Mouse (Mus musculus) intestine, embryonic 14.5 days (tissue): Measurements from ENCODE around the gene Hectd4. TPM values are rescaled to one million over a fixed set of nuclear protein-coding genes. Genes with fewer than 3 reads are reported as not detected.

ENCODE experiments used
- ATAC-seq: fragments of 200-750 bp; cut with Nextera tagmentation; replicated peaks from 2 replicates; pipeline ENCODE4 v1.8.0; 2017; ENCODE audit warnings: low read depth, moderate number of reproducible peaks, moderate TSS enrichment, moderate library complexity; ENCODE audit not compliant: low FRiP score, low TSS enrichment
- DNase-seq: peaks from one replicate; pipeline ENCODE4 v3.0.0-alpha.2; 2018; ENCODE audit warnings: low spot score
- H3K27ac ChIP-seq: fragments of 300-500 bp; sonication (generic); 2 replicates; pipeline ENCODE4 v1.5.1; 2014; ENCODE audit warnings: low read depth, mild to moderate bottlenecking, control low read depth
- H3K27me3 ChIP-seq: fragments of 300-500 bp; sonication (generic); replicated peaks from 2 replicates; pipeline ENCODE4 v1.6.1; 2014; ENCODE audit warnings: low read length, control low read depth; ENCODE audit not compliant: control insufficient read depth, insufficient read depth
- H3K36me3 ChIP-seq: fragments of 300-500 bp; sonication (generic); 2 replicates; pipeline ENCODE4 v1.6.1; 2014; ENCODE audit warnings: low read length, control low read depth; ENCODE audit not compliant: control insufficient read depth, insufficient read depth
- H3K4me1 ChIP-seq: fragments of 300-500 bp; sonication (generic); replicated peaks from 2 replicates; pipeline ENCODE4 v1.6.1; 2014; ENCODE audit warnings: low read length, control low read depth, mixed read lengths; ENCODE audit not compliant: control insufficient read depth, insufficient read depth
- H3K4me2 ChIP-seq: fragments of 300-500 bp; sonication (generic); 2 replicates; pipeline ENCODE4 v1.6.1; 2014; ENCODE audit warnings: low read length
- H3K4me3 ChIP-seq: fragments of 300-500 bp; sonication (generic); 2 replicates; pipeline ENCODE4 v1.5.1; 2014; ENCODE audit warnings: low read depth, low read length, control low read depth, mixed read lengths
- H3K9ac ChIP-seq: fragments of 300-500 bp; sonication (generic); 2 replicates; pipeline ENCODE4 v1.6.1; 2014; ENCODE audit warnings: mild to moderate bottlenecking, low read length
- H3K9me3 ChIP-seq: fragments of 300-500 bp; sonication (generic); 2 replicates; pipeline ENCODE4 v1.6.1; 2016; ENCODE audit warnings: low read length, control low read depth; ENCODE audit not compliant: control insufficient read depth
- WGBS: fragments of 180-500 bp; shearing (Covaris S2); extraction: QIAGEN DNeasy Blood & Tissue Kit; methylation state at CpG from one replicate; pipeline ENCODE4 v1.1.7; 2014; 5-methylcytosine and 5-hydroxymethylcytosine counted together
- polyA plus RNA-seq: library from polyadenylated mRNA; unstranded; fragments of >200 nt; fragmentation: Nextera tagmentation; extraction: Ambion mirVana; gene quantifications from 2 replicates; pipeline ENCODE4 v1.2.1, GENCODE M21; 2014

Gene Hectd4
- polyA plus RNA-seq, 1 experiment from 2014 or later, result 8.1 TPM

GRCm38 (mm10) chr5:121386120-121386909 lies 166.3 kb downstream of the Hectd4 start:
- Histone ChIP-seq H3K9me3 (no peaks in the 10 kb centered on the region), H3K9ac (no peak overlapping the region), H3K4me3 (peak overlapping the region; percentile 59), H3K27me3 (no peaks in the 10 kb centered on the region), H3K4me1 (peaks cover 18% of the 10 kb centered on the region; the same call in 1 of the 2 replicates), H3K36me3 (peaks cover 15% of the 10 kb centered on the region; the same call in 1 of the 2 replicates), H3K4me2 (peak overlapping the region; percentile 59), H3K27ac (no peak overlapping the region)
- no peak for DNase-seq
- 35% methylated on average over 22 of the region's 22 CpGs for WGBS
- ATAC-seq, result no peak

DNA sequence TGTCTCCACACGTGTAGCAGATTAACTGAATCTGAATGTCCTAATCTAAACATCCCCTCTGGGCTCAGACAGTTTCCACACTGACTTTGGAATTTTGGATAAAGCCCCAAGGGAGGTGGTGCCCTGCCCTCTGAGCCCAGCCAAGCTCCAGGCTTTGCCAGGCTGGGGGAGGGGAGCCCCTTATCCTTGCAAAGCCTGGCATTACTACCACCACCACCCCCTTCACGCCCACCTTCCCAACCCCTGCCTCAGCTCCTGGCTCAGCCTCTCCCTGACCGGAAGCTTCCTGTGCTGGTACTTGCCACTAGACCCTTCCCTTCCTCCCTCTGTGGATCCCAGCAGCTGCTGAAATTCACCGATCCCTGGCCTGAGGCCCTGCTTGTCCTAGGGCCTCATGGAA lies 167.1 kb downstream of the Hectd4 start:
- WGBS, result 54% methylated on average over 4 of the region's 4 CpGs
- Histone ChIP-seq H3K27ac (no peak overlapping the region), H3K9me3 (no peaks in the 10 kb centered on the region), H3K4me1 (peaks cover 18% of the 10 kb centered on the region; the same call in 1 of the 2 replicates), H3K27me3 (no peaks in the 10 kb centered on the region), H3K4me3 (no peak overlapping the region), H3K4me2 (no peak overlapping the region), H3K9ac (no peak overlapping the region), H3K36me3 (peaks cover 9% of the 10 kb centered on the region; the same call in 1 of the 2 replicates)
- DNase-seq (no peak), ATAC-seq (no peak)

DNA sequence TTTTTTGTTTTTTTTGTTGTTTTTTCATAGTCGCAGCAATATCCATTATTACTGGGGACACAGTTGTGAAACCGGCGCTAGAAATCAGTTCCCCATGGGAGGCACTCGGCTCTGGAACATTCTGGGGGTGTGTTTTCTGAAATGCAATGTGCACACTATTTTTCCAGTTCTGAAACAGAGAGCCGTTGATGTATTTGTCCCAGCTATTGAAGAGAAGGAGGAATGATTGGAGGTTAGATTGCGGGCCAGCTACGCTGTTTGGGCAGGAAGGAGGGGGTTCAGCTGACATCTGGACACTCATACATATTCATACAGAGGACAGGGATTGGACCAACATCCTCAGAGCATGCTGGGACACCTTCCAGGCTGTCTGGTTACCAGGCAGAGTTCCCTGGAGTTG lies 169.1 kb downstream of the Hectd4 start:
- no peak for DNase-seq
- no peak overlapping the region for H3K4me2 ChIP-seq
- no peak overlapping the region for H3K4me3 ChIP-seq
- no peak overlapping the region for H3K27ac ChIP-seq
- H3K9ac ChIP-seq, result no peak overlapping the region
- no peak for ATAC-seq
- H3K9me3 ChIP-seq, result no peaks in the 10 kb centered on the region
- no peaks in the 10 kb centered on the region for H3K36me3 ChIP-seq
- no peaks in the 10 kb centered on the region for H3K27me3 ChIP-seq
- H3K4me1 ChIP-seq, result peaks cover 16% of the 10 kb centered on the region; the same call in 1 of the 2 replicates
- WGBS, result 65% methylated on average over 7 of the region's 7 CpGs

DNA sequence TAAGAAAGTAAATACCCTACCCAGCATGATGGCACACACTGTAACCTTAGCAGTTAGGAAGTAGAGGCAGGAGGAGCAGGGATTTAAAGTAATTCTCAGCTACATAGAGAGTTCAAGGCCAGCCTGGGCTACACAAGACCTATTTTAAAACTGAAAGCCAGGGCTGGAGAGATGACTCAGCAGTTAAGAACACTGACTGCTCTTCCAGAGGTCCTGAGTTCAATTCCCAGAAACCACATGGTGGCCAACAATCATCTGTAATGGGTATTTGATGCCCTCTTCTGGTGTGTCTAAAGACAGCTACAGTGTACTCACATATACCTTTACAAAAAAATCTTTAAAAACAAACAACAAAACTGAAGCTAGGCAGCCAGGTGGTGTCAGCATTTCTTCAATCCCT lies 169.7 kb downstream of the Hectd4 start:
- H3K27ac ChIP-seq, result no peak overlapping the region
- no peak for DNase-seq
- no peaks in the 10 kb centered on the region for H3K27me3 ChIP-seq
- H3K4me2 ChIP-seq, result no peak overlapping the region
- H3K9me3 ChIP-seq, result no peaks in the 10 kb centered on the region
- ATAC-seq, result no peak
- H3K36me3 ChIP-seq, result no peaks in the 10 kb centered on the region
- H3K4me3 ChIP-seq, result no peak overlapping the region
- H3K9ac ChIP-seq, result no peak overlapping the region
- H3K4me1 ChIP-seq, result peaks cover 12% of the 10 kb centered on the region; the same call in 1 of the 2 replicates

GRCm38 (mm10) chr5:121392667-121393380 lies 172.8 kb downstream of the Hectd4 start:
- Histone ChIP-seq H3K9me3 (no peaks in the 10 kb centered on the region), H3K27ac (no peak overlapping the region), H3K4me3 (no peak overlapping the region), H3K4me2 (no peak overlapping the region), H3K9ac (no peak overlapping the region), H3K4me1 (no peaks in the 10 kb centered on the region), H3K36me3 (no peaks in the 10 kb centered on the region), H3K27me3 (no peaks in the 10 kb centered on the region)
- DNase-seq, result no peak
- ATAC-seq, result no peak
- WGBS, result 59% methylated on average over 16 of the region's 16 CpGs

GRCm38 (mm10) chr5:121393402-121393801 lies 173.4 kb downstream of the Hectd4 start:
- Histone ChIP-seq H3K4me2 (no peak overlapping the region), H3K36me3 (no peaks in the 10 kb centered on the region), H3K27ac (no peak overlapping the region), H3K4me1 (no peaks in the 10 kb centered on the region), H3K4me3 (no peak overlapping the region), H3K9me3 (no peaks in the 10 kb centered on the region), H3K9ac (no peak overlapping the region), H3K27me3 (no peaks in the 10 kb centered on the region)
- DNase-seq (no peak), ATAC-seq (no peak)
- WGBS, result 78% methylated on average over 3 of the region's 3 CpGs

DNA sequence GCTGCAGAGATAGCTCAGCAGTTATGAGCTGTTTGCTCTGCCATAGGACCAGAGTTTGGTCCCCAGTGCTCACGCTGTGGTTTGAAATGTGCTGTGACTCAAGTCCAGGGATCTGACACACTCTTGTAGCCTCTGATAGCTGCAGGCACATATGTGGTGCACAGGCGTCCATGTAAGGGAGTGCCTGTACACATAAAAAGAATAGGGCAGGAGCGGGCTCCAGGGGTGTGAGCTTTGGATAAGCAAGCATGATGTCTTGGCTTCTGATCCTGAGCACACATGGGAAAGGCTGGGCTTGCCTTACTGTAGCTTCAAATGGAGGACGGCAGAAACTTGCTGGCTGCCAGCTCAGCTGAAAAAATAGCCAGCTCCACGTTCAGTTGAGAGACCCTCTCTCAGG lies 175.6 kb downstream of the Hectd4 start:
- H3K9ac ChIP-seq, result no peak overlapping the region
- no peak overlapping the region for H3K4me2 ChIP-seq
- ATAC-seq (no peak), DNase-seq (no peak)
- H3K36me3 ChIP-seq, result 0 out of 2 replicates have a peak, but pooled peaks cover 5% of the 10 kb centered on the region
- no peaks in the 10 kb centered on the region for H3K27me3 ChIP-seq
- WGBS, result 80% methylated on average over 5 of the region's 5 CpGs
- H3K4me3 ChIP-seq, result no peak overlapping the region
- no peaks in the 10 kb centered on the region for H3K9me3 ChIP-seq
- no peak overlapping the region for H3K27ac ChIP-seq
- peaks cover 12% of the 10 kb centered on the region; the same call in 1 of the 2 replicates for H3K4me1 ChIP-seq

DNA sequence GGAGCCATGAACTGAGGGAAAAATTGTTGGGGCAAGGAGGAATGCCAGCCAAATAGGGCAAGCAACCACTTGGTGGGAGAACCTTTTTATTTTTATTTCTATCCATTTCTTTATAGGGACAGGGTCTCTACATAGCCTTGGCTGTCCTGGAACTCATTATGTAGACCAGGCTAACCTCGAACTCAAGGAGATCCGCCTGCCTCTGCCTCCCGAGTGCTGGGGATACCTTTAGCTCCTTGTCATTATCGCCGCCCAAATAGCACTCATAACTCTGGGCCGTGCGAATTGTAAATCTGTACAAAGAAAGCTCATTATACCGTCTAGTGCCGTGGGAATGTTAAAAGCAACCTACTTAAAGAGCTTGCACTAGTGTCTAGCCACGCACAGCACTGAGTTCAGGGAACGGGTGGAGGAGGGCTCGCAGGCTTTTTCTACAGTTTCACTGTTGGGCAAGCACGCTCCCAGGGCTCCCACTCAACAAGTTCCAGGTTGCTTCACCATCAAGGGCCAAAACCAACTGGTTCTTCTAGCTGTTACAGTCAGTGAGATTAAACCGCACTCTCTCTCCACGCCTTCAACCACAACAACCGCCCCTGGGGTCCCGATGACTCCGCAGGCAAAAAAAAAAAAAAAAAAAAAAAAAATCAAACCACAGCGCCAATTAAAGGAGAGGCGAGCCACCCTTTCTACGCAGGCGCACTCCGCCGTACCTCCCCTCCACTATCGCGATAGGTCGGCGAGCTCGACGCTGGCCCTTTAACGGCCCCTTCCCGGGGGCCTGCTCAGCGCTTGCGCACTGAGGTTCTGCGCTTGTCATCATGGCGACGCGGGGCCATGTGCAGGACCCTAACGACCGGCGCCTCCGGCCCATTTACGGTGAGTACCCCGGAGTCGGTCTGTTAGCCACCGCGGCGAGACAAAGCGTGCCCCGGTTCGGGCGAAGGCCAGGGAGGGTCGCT lies 177.4 kb downstream of the Hectd4 start, which contains the start of gene Naa25:
Gene Naa25, plus strand, starts transcription at position 750 of the 959 bp plus-strand sequence.
- no peaks in the 10 kb centered on the region for H3K27me3 ChIP-seq

More for the DNA sequence above, 177.4 kb downstream of the Hectd4 start, which contains the start of gene Naa25:
- Histone ChIP-seq H3K9ac (peak within 1 kb of the TSS; percentile 61), H3K4me3 (peak within 1 kb of the TSS; percentile 98), H3K4me2 (peak within 1 kb of the TSS; percentile 94), H3K27ac (peak within 1 kb of the TSS; percentile 86), H3K9me3 (no peaks in the 10 kb centered on the region), H3K36me3 (0 out of 2 replicates have a peak, but pooled peaks cover 5% of the 10 kb centered on the region), H3K4me1 (peaks cover 12% of the 10 kb centered on the region; the same call in 1 of the 2 replicates)
- DNase-seq (peak; percentile 96), ATAC-seq (peak; percentile 92)
- WGBS, result 12% methylated on average over 53 of the region's 53 CpGs
